Mouse (Mus musculus): ENCODE results near the gene Cacna2d3. TPM values are rescaled to one million over a fixed set of nuclear protein-coding genes. Genes with fewer than 3 reads are reported as not detected.
A peak's percentile ranks its signal among the peaks of the same experiment; 100 is the strongest.

Cacna2d3 gene
- total RNA-seq, 2 experiments from 2014 or later, result 112 to 115 TPM

DNA sequence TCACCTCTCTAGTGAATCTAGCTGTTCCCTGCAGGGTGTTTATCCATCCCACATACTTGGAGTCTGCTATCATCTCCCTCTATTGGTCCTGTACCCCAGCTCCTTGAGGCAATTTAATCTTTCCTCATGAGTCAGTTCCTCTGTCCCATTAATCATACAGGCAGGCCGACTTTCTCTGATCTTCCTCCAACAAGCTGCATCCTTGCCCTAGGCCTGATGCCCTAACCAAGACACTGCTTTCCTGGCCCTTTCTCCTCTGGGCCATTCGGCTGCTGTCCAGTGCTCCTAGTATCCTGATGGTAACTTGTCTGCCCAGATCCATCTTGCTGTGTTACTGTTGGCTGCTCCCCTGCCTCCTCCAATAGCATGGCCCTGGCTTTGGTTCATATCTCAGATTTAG lies 737.4 kb downstream of the Cacna2d3 start:
- Histone ChIP-seq H3K27ac (no peak overlapping the region), H3K4me3 (no peak overlapping the region)
- intact Hi-C loops (cut with DNase I), result no loop called here
- no peak for TF ChIP-seq CTCF (IDR thresholded peaks at IDR 0.05)
- DNase-seq (ENCODE audit: extremely low spot score in 1 of 2, low spot score in 2 of 2), result no peak

DNA sequence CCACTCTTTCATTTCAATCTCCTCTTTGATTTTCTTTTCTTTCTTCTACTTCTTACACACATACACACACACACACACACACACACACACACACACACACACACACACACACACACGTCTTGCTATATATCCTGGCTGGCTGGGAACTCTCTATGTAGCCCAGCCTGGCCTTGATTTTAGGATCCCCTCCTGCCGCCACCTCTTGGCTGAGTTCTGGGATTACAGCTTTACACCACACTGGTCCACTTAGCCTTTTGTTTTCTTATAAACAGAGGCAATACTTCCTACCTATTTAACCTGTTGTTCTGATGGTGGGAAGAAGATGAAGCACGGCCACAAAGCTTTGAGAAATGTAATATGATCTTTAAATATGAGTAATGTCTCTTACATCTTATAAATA lies 741.2 kb downstream of the Cacna2d3 start:
- no peak for DNase-seq (ENCODE audit: extremely low spot score in 1 of 2, low spot score in 2 of 2)
- peak; percentile 6; the same call in 1 of the 2 replicates for TF ChIP-seq CTCF (IDR thresholded peaks at IDR 0.05)
- intact Hi-C loops (cut with DNase I), result no loop called here
- H3K27ac ChIP-seq, result no peak overlapping the region
- H3K4me3 ChIP-seq, result no peak overlapping the region

DNA sequence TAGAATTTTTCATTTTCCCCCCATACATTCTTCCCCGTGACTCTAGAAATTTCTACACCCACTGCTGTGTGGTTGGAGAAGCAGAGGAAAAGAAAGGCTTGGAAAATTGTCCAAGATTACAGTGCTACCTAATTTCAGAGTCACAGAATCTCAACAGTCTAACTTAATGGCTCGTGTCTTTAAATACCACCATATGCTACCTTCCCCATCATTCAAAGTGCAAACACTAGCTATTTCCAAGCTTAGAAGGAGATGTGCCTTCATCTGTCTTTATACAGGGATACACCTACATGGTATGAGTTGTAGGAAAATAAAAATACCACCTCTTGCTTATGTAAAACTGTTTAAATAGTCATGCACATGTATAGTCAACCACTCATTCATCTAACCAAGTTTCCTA lies 742.4 kb downstream of the Cacna2d3 start:
- TF ChIP-seq CTCF (IDR thresholded peaks at IDR 0.05), result no peak
- Histone ChIP-seq H3K27ac (peak overlapping the region; percentile 37; the same call in 1 of the 2 replicates), H3K4me3 (no peak overlapping the region)
- peak in 1 of 2 experiments; percentile 36 for DNase-seq (ENCODE audit: extremely low spot score in 1 of 2, low spot score in 2 of 2)
- intact Hi-C loops (cut with DNase I), result loop anchor here (5.0 kb wide), 1 partner anchor 72 kb away; no protein-coding TSS in a partner anchor

DNA sequence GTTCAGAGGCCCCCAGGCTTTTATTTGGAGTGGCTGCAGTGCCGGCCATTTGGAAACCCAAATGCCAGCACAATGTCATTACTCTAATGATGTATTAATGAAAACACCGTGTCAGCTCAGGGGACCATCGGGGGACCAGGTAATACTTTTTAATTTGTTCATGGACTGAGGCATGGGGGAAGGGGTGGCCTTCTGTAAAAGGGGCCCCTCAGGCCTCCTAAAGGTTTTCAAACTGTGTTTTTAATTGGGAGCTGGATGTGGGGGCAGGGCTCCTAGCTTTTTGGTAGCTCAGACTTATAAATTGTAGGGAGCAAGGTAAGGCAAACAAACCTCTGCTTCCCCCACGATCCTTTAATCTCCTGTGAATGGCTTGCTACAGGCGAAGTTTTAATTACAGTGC lies 749.0 kb downstream of the Cacna2d3 start:
- DNase-seq (ENCODE audit: extremely low spot score in 1 of 2, low spot score in 2 of 2), result no peak
- TF ChIP-seq CTCF (IDR thresholded peaks at IDR 0.05), result no peak
- Histone ChIP-seq H3K4me3 (no peak overlapping the region), H3K27ac (no peak overlapping the region)
- intact Hi-C loops (cut with DNase I), result no loop called here

DNA sequence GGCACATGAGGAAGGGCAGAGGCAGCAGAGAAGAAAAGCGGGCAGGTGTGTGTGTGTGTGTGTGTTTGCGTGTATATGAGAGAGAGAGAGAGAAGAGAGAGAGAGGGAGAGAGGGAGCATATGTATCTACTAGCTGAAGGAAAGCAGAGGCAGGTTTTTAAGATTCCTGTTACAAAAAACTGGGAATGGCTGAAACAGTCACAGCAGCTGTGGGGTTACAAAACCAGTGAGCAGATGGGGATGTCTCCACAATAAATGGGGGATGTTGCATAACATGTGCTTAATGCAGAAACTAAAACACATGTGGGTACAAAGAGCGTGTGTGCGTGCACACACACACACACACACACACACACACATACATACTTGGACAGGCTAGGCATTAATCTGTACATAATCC lies 752.4 kb downstream of the Cacna2d3 start:
- intact Hi-C loops (cut with DNase I), result no loop called here
- DNase-seq (ENCODE audit: extremely low spot score in 1 of 2, low spot score in 2 of 2), result peak in 1 of 2 experiments; percentile 19
- TF ChIP-seq CTCF (IDR thresholded peaks at IDR 0.05), result no peak
- Histone ChIP-seq H3K4me3 (no peak overlapping the region), H3K27ac (no peak overlapping the region)

DNA sequence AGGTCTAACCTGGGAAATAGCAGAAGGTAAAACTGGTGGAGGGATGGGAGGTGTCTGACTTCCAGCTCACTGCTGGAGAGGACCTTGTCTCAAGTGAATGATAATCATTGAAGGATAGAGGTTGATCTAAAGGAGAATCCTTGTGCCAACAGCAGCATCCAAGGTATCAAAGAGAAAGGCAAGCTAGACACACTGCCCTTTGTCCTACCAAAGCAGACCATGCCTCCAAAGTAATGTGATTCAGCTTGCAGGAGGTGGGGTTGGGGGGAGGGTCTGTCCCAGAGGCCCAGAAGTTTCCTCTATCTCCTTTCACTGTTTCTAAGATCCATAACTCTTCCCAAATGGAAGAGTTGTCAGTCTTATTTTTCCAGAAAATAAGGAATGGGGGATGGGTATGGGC lies 754.8 kb downstream of the Cacna2d3 start:
- Histone ChIP-seq H3K4me3 (no peak overlapping the region), H3K27ac (no peak overlapping the region)
- intact Hi-C loops (cut with DNase I), result no loop called here
- no peak for TF ChIP-seq CTCF (IDR thresholded peaks at IDR 0.05)
- DNase-seq (ENCODE audit: extremely low spot score in 1 of 2, low spot score in 2 of 2), result no peak

DNA sequence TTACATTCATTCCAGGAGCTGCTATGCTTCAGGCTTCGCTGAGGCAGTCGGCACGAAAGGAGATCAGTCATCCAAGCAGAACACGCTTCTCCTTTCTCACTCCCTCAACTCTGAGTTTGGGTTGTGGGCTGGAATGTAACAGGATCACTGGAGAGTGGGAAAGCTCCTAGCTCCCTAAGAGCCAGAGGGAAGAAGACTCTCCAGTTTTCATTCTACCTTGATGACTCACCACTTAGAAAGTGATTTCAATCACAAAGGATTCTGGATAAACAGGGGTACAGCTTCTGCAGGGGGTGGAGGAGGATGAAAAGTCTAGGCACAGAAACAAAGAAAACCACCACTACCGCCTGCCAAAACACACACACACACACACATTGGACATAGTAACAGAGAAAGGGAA lies 760.3 kb downstream of the Cacna2d3 start:
- intact Hi-C loops (cut with DNase I), result no loop called here
- H3K4me3 ChIP-seq, result no peak overlapping the region
- TF ChIP-seq CTCF (IDR thresholded peaks at IDR 0.05), result no peak
- no peak for DNase-seq (ENCODE audit: extremely low spot score in 1 of 2, low spot score in 2 of 2)
- no peak overlapping the region for H3K27ac ChIP-seq

DNA sequence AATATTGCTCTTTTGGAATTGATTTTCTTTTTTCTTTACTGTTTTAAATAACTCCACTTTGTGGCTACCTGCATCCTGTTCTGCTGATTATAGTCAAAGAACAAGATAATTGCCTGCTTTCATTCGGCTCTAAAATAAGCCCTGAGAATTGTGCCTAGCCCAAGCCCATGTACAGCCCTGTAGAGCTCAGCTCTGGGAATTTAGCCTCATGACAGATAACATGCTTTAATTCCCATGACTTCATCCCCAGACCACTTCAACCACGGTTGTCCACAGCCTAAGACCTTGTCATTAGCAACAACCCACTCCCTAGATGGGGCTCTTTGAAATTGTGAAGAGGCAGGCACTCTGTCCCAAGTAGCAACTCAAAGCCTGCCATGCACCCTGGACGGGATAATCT lies 762.6 kb downstream of the Cacna2d3 start:
- intact Hi-C loops (cut with DNase I), result no loop called here
- DNase-seq (ENCODE audit: extremely low spot score in 1 of 2, low spot score in 2 of 2), result no peak
- no peak overlapping the region for H3K27ac ChIP-seq
- H3K4me3 ChIP-seq, result no peak overlapping the region
- TF ChIP-seq CTCF (IDR thresholded peaks at IDR 0.05), result no peak

DNA sequence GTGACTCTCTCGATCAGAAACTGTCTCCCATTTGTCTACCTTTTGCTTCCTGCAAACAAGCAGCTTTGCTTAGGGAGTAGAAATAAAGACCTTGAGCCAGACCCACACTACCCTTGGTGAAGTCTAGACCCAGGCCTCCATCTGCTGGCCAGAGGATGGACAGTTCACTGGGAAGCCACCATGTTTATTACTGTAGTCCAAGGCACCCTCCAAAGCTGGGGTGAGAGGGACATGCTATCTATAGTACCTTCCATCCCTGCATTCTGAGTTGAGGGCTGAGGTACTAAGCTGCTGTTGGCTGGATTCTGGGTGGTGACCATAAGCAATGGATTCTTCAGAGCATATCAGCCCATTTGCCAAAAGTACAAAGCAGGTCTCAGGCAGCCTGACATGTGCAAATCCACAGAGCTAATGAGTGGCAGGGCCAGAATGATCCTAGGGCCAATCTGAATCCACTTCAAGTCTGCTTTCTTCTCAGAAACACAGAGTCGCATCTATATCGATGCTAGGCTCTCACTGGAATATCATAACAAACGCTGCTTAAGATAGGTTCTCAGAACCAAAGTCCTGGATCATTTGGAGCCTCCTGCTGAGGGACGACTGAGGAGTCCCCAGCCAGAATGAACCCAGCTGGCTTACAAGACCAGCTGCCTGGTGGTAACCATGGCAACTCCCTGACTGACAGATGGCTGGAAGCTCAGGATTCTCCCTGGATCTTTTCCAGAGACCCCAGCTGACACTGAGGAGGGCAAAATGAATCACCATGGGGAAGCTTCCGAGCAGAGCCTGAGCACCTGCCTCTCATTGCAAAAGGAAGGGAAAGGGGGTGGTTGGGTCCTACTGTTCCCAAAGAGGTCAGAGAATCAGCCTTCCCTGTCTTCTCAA lies 763.3 kb downstream of the Cacna2d3 start:
- intact Hi-C loops (cut with DNase I), result no loop called here
- H3K27ac ChIP-seq, result no peak overlapping the region
- H3K4me3 ChIP-seq, result no peak overlapping the region
- TF ChIP-seq CTCF (IDR thresholded peaks at IDR 0.05), result no peak; the same call in 1 of the 2 replicates
- DNase-seq (ENCODE audit: extremely low spot score in 1 of 2, low spot score in 2 of 2), result peak; percentile 18 to 26

DNA sequence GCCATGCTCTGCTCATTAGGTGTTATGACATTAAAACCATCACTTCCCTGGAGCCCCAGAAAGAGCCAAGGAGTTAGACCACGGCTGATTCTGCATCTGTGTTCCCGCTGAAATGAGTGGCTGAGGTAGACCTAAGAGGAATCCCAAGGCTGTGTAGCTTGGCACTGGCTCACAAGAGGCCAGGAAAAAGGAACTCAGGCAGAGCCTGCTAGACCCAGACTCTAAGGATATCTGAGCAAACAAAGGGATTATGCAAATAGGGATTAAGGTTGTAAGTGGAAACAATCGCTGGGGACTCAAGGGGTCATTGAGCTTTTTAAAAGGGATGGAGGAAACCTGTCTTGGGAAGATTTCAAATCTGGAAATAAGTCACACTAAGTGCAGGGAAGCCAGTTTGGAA lies 766.5 kb downstream of the Cacna2d3 start:
- DNase-seq (ENCODE audit: extremely low spot score in 1 of 2, low spot score in 2 of 2), result no peak
- Histone ChIP-seq H3K4me3 (no peak overlapping the region), H3K27ac (no peak overlapping the region)
- intact Hi-C loops (cut with DNase I), result no loop called here
- no peak for TF ChIP-seq CTCF (IDR thresholded peaks at IDR 0.05)

DNA sequence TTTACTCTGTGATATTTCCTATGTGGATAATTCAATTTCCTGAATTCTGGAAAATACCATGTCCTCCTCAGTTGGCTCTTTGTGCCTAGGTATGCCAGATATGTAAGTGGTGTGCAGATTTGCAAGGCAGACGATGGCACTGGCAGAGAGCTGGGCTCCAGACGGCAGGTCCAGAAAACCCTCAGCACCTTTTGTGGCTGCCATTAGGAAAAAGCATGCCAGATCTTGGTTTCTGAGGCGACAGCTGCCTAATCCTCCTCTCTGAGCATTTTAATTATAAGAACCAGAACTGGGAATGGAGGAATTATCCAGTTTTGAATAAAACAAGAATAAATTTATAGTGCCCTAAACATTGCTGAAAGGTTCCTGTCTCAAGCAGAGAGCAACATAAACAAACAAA lies 767.1 kb downstream of the Cacna2d3 start:
- Histone ChIP-seq H3K4me3 (no peak overlapping the region), H3K27ac (no peak overlapping the region)
- no peak for TF ChIP-seq CTCF (IDR thresholded peaks at IDR 0.05)
- no peak for DNase-seq (ENCODE audit: extremely low spot score in 1 of 2, low spot score in 2 of 2)
- intact Hi-C loops (cut with DNase I), result no loop called here

DNA sequence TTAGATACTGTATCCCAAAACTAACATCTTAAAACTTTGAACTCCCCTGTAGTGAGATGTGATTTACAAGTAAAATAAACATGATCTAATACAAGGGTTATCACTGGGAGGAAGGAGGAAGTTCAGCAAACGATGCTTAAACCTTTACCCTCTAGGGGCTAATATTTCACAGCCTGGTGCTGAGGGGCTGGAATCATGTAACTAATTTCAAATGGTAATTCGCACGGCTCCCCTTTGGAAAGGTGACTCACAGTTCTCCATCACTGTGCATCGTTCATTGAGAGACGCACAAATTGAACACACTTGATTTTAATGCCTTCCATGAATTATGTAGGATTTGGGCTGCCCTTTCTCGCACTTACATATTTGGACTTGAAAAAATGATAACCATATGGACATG lies 767.6 kb downstream of the Cacna2d3 start:
- no peak for DNase-seq (ENCODE audit: extremely low spot score in 1 of 2, low spot score in 2 of 2)

DNA sequence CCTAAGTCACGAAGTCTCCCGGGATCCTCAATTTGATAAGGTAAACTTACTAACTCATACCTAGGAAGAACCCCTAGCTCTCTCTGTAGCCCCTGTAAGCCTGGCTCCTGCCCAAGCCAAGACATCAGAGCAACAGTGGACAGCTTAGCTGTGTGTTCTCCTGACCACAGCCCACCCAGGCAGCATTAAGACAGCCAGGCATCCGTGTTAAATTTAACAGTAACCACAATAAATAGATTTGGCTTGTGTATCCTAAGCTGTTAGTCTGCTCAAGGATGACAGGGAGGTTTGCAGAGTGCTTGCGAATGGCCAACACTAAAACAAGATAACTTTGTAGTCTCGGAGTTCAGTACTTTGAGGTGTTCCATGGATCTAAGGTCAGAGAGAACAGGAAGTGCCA lies 768.3 kb downstream of the Cacna2d3 start:
- Histone ChIP-seq H3K27ac (no peak overlapping the region), H3K4me3 (no peak overlapping the region)
- no peak for TF ChIP-seq CTCF (IDR thresholded peaks at IDR 0.05)
- intact Hi-C loops (cut with DNase I), result no loop called here
- DNase-seq (ENCODE audit: extremely low spot score in 1 of 2, low spot score in 2 of 2), result no peak

More for the DNA sequence above, 767.6 kb downstream of the Cacna2d3 start:
- no peak overlapping the region for H3K4me3 ChIP-seq
- no peak overlapping the region for H3K27ac ChIP-seq
- TF ChIP-seq CTCF (IDR thresholded peaks at IDR 0.05), result no peak
- intact Hi-C loops (cut with DNase I), result no loop called here
